Mouse (Mus musculus) gonadal fat pad, adult 2 months (tissue): ENCODE data around the gene Spag5. TPM values are rescaled to one million over a fixed set of nuclear protein-coding genes. Genes with fewer than 3 reads are reported as not detected.
A peak's percentile ranks its signal among the peaks of the same experiment; 100 is the strongest.
"Not testable (repeated sequence)": the region's sequence is repeated elsewhere in the genome, so short reads cannot be mapped to it uniquely, and the experiment has no call there.

Source experiments
- DNase-seq: peaks from one replicate; pipeline ENCODE4 v3.0.0-alpha.2; 2012; ENCODE audit warnings: low read depth
- polyA plus RNA-seq: library from polyadenylated mRNA; depleted of rRNA; stranded (reverse); fragments of >200 nt; gene quantifications from 2 replicates; pipeline ENCODE4 v1.2.3, GENCODE M21; 2012; rRNA removed

Spag5 gene
- 1.2 and 1.4 TPM in 2 replicates for polyA plus RNA-seq

GRCm38 (mm10) chr11:78301357-78302084 lies at the start of gene Spag5:
Gene Spag5 (plus strand): TSS chr11:78301529.
- peak; percentile 36 for DNase-seq

GRCm38 (mm10) chr11:78256618-78257017 lies 44.7 kb upstream of the Spag5 start:
- no peak for DNase-seq

DNA sequence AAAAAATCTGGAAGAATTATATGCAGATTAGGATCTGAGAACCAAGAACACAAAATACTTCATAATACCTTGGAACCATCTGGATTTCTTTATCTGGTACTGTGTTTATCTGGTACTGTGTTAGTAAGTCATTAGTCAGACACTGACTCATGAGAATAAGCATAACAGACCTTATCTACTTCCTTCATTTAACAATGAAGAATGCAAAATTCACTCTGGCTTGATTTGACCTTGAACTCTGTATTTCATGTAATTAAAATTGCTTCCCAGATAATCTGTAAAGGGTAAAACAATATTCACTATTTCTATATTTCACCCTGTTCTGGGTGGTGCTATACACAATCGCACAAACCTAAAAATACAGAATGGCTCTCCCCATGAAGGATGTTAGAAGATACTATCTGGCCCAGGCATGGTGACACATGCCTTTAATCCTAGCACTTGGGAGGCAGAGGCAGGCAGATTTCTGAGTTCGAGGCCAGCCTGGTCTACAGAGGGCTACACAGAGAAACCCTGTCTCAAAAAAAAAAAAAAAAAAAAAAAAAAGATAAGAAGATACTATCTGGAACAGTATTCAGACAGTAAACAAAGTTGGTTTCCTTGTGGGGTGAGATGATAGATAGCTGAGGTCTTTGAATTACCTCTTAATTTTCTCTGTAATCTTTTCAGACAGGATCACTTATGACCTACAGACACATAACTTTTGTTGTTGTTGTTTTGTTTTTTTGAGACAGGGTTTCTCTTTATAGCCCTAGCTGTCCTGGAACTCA lies 40.7 kb upstream of the Spag5 start:
- DNase-seq: no peak

DNA sequence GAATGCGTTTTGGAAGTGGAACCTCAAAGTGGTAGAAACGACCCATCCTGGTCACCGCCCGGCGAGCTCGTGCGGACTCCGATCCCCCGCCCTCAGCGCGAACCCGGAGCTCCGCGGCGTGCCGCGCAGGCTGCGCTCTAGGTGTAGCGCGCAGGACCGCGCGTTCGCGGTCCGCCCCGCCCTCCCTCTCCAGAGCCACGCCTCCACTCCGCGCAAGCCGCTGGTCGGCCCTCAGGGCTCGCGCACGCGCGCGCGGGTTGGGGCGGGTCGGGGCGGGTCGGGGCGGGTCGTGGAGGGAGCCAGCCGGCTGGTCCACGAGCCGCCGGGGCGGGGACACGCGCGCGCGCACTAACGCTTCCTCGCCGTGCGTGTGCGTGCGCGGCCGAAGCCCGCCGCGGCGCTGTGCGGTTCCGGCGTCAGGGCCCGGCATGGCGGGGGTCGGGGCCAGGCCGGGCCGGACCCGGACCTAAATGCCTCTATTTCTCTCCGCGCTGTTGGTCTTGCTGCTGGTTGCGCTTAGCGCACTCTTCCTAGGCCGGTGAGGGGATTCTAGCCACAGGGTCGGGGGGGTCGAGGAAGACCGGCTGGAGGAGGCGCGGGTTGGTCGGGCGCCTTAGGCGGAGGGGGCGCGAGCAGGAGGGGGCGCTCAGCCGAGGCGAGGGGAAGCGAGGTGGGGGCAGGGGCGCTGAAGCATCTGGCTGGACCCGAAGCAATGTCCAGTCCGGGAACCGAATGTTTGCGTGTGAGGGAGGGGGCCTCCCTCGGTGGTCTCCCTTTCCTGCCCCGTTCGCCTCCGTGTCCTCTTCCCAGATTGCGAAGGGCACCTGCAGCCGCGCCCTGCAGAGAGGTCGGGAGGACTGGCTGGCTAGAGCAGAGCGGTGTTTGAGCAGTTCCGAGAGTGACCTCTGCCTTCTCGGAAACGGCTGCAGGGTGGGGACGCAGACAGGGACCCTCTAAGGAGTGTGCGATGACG lies 39.7 kb upstream of the Spag5 start, which contains the start of gene 2610507B11Rik:
TSS of gene 2610507B11Rik (plus strand) at position 373 of the 973 bp plus-strand sequence.
- no peak for DNase-seq

DNA sequence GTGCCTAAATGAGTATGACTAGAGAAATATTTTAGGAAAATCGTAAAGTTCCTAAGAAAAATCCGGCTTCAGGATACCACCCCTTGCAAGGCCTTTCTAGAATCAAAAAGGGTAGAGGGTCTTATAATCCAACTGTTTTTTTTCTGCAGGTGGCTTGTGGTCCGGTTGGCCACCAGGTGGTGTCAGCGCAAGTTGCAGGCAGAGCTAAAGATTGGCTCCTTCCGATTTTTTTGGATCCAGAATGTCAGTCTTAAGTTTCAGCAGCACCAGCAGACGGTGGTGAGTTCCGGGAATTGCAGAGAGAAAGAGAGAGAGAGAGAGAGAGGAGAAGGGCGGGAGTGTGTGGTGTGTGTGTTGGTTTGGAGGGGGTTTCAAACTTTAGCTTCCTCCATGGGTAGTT lies 38.8 kb upstream of the Spag5 start:
- DNase-seq: no peak

- DNase-seq: peak; percentile 98
Measured at GRCm38 (mm10) chr11:78265571-78265970, 35.8 kb upstream of the Spag5 start.

DNA sequence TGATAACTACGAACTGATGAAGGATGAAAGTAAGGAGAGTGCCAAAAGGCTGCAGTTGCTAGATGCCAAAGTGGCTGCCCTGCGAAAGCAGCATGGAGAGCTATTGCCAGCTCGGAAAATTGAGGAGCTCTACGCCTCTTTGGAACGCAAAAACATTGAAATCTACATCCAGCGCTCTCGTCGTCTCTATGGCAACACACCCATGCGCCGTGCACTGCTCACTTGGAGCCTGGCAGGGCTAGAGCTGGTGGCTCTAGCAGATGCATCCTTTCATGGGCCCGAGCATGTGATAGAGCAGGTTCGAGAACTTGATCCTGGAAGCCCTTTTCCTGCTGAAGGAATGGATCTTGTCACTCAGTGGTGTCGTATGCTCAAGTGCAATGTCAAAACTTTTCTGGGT lies 29.3 kb upstream of the Spag5 start:
- DNase-seq: no peak

GRCm38 (mm10) chr11:78275596-78275995 lies 25.7 kb upstream of the Spag5 start:
- no peak for DNase-seq

DNA sequence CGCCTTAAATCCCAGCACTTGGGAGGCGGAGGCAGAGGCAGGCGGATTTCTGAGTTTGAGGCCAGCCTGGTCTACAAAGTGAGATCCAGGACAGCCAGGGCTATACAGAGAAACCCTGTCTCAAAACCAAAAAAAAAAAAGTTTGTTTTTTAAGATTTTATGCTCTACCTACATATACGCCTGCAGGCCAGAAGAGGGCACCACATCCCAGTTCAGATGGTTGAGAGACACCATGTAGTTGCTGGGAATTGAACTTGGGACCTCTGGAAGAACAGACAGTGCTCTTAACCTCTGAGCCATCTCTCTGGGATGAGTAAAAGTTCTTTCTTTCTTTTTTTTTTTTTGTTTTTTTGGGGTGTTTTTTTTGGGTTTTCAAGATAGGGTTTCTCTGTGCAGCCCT lies 25.2 kb upstream of the Spag5 start:
- DNase-seq: not testable (repeated sequence)

DNA sequence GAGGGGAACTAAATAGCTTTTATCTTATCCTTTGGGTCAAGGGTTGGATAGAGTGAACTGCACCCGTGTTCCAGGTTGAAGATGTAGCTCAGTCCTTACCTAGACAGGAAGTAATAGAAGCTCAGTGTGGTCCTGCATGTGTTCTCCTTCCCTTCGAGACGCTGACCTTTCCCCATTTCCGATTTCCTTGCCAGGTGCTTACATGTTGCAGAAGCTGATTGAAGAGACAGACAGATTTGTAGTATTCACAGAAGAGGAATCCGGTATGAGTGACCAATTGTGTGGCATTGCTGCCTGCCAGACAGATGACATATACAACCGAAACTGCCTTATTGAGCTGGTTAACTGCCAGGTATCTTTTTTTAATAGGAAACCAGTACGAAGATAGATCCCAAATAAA lies 22.5 kb upstream of the Spag5 start:
- DNase-seq: no peak

- DNase-seq: no peak
Measured at GRCm38 (mm10) chr11:78279586-78279985, 21.7 kb upstream of the Spag5 start.

- no peak for DNase-seq
Measured at GRCm38 (mm10) chr11:78289146-78289763, 12.1 kb upstream of the Spag5 start.

GRCm38 (mm10) chr11:78290654-78291053 lies 10.7 kb upstream of the Spag5 start, which contains the start of gene BC030499:
Gene BC030499 (plus strand): TSS chr11:78290841.
- no peak for DNase-seq

DNA sequence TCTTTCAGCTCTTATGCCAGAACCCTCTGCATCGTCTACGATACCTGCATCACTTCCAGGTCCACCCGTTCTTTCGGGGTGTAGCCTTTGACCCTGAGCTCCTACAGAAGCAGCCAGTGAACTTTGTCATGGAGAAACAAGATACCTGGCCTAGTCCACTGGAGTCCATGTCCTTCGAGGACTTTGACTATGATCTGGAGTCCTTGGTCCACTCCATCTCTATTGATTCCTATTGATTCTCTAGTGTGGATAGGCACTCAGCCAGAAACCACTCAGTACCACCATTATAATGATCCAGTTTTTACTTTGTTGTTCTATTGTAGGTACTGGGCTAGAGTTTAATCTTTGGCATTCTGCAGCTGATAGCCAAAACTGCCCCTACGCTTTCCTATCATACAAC lies 6.7 kb upstream of the Spag5 start:
- DNase-seq: no peak

GRCm38 (mm10) chr11:78300917-78301316 lies 412 bp upstream of the Spag5 start:
- no peak for DNase-seq

DNA sequence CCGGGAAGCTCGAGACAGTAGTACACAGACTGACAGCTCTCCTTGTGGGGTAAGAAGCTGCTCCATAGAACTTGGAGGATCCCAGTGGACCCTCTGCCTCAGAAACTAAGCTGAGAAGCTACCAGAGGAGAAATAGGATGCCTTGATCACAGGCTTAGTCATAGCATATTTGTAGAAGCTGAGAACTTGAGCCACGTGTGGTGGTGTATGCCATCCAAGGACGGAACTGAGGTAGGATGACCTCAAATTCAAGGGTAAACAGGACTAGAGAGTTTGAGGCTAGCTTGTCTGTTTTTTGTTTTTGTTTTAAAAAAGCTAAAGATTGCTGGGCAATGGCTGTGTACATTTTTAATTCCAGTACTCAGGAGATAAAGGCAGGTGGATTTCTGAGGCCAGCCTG lies 3.9 kb downstream of the Spag5 start:
- no peak for DNase-seq

GRCm38 (mm10) chr11:78310861-78311511 lies 9.7 kb downstream of the Spag5 start:
- DNase-seq: no peak

DNA sequence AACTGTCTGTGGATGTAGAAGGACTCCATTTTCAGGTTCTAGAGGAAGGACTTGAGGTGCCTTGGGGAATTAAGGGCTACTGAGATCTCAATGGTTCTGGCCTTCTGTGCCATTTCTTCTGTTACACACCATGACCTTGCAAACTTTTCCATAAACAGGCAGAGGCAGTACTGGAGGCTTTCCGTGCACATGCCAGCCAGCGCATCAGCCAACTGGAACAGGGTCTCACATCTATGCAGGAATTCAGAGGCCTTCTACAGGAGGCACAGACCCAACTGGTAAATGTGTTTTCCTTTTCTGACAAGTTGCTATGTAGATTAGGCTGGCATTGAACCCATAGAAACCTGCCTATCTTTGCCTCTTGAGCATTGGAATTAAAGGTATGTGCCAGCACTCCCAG lies 12.3 kb downstream of the Spag5 start:
- no peak for DNase-seq

DNA sequence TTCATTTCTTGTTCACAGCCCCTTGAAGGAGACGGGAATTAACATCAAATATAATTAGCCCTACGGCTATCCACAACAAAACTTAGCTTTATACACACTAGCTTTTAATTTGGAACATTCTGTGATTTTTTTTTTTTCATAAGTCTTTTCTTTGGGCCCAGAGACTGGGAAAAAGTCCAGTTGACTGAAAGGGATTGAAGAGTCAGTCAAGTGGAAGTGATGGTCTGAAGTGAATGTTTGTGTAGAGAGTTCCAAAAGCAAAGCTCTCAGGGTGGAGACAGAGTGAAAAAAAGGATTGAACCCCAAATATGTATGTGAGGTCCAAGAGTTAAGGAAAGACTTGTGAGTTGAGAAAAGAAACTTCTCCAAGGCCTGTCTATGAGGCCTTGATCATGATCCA lies 17.1 kb downstream of the Spag5 start:
- DNase-seq: no peak

GRCm38 (mm10) chr11:78322076-78322831 lies 20.9 kb downstream of the Spag5 start:
- DNase-seq: no peak
